Mouse (Mus musculus): ENCODE data around the gene Nr2e1. TPM values are rescaled to one million over a fixed set of nuclear protein-coding genes. Genes with fewer than 3 reads are reported as not detected.

Nr2e1 gene
- not detected in 2 replicates for total RNA-seq (2021)
- long read RNA-seq: 0 reads

DNA sequence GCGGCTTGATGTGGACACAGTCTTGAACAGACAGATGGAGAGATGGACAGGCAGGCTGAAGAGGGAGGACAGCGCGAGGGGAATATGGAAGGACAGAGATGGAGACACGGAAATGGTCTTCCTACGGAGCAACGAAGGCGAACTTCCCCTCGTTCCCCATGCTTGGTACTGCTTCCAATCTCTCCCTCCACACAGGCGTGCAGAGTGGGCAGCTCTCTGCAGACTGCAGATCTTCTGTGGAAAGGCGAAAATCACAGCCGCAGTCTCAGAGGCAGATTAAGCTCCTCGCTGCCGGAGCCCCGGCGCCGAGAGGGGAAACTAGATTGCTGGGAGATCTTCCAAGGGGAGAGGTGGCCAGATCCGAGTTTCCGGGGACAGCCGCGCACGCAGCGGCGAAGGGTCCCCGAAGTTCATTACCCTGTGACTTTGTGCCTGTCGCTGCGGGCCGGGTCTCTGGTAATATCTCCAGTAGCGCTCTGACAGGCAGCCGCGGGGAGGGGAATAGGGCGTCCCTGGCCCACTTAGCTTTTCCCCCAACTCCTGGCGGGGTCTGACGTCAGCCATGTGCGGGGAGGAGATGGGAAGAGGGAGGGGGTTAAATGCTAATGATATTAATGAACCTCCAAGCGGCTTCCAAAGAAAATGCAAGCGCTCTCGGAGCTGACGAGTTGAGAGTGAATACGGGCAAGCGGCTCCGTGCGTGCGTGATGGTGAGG, at the start of gene Nr2e1, which contains the start of gene Ostm1:
TSS of gene Nr2e1 (minus strand) at position 476 of the 716 bp plus-strand sequence.
TSS of gene Ostm1 (plus strand) at position 666 of the 716 bp plus-strand sequence.
- no peak for DNase-seq

DNA sequence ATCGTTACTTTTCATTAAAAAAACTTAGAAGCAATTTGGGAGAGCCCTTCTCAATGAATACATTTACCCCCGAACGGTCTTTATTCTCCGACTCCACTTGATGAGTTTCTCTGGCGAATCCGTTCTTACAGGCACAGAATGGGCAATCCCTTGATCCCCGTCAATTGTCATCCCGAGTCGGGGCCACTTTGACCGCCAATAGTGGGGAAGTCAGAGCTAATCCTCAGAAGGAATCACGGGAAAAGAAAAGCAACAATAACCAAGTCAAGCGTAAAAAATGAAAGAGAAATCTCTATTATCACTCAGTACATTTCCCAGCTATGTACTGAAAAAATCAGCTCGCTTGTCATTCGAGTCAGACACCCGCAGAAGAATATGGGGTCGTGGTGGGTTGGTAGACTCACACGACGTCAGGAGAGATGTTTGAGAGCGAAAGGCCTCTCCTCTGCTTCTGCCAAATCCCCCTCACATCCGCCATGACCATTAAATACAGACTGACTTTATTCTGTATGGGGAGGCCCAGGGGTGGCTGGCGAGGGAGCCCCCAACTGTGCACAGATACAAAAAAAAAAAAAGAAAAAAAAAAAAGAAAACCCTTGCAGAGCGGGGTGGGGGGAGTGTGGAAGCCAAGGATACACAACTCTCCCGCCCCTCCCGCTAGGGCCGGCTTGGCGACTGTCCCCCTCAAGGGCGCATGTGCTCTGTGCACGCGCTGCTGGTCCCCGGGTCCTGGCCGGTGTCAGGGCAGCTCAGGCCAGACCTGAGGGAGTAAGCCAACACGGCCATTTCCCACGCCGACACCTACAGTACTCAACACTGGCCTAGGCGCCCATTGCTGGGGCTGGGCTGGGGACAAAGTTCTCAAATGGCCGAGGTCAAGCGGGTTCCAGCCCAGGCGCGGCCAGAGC, 49.3 kb upstream of the Nr2e1 start:
- DNase-seq: peak; percentile 23

GRCm38 (mm10) chr10:42631754-42632452, 48.5 kb upstream of the Nr2e1 start:
- no peak for DNase-seq

DNA sequence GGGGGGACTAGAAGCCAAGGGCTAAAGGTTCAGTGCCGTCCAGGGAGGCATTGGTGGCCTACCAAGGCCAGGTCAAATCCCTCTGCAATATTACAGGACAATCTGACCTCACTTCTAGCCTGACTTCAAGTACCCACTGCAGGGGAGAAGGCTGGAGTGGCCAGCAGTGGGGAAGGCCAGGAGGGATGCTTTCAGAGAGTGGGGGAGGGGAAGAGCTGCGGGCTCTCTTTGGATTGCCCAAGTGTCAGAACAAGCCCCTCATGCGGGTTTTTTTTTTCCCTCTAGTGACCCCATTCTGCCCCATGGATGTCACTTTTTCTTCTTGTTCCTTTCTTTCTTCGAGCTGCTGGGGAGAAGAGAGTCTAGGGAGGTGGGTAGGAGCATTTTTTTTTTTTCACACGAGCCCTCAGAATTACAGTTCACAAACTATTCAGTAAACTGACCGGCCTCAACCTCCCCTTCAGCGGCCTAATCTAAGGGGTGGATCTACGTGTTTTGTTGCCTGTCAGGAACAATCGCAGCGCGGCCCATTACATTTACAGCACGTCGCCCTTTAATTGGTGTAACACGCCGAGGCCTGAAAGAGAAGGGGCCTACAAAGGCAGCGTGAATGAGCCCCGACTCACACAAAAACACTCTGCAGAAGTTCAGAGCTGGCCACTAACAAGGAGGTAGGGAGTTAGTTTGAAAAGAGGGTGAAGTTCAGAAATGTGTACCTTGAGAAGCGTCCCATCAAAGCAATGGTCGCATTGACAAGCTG, 47.3 kb upstream of the Nr2e1 start:
- no peak for DNase-seq

GRCm38 (mm10) chr10:42625907-42626306, 42.5 kb upstream of the Nr2e1 start:
- DNase-seq: no peak

GRCm38 (mm10) chr10:42618291-42618690, 34.9 kb upstream of the Nr2e1 start:
- DNase-seq: no peak

GRCm38 (mm10) chr10:42614766-42615165, 31.3 kb upstream of the Nr2e1 start:
- no peak for DNase-seq

DNA sequence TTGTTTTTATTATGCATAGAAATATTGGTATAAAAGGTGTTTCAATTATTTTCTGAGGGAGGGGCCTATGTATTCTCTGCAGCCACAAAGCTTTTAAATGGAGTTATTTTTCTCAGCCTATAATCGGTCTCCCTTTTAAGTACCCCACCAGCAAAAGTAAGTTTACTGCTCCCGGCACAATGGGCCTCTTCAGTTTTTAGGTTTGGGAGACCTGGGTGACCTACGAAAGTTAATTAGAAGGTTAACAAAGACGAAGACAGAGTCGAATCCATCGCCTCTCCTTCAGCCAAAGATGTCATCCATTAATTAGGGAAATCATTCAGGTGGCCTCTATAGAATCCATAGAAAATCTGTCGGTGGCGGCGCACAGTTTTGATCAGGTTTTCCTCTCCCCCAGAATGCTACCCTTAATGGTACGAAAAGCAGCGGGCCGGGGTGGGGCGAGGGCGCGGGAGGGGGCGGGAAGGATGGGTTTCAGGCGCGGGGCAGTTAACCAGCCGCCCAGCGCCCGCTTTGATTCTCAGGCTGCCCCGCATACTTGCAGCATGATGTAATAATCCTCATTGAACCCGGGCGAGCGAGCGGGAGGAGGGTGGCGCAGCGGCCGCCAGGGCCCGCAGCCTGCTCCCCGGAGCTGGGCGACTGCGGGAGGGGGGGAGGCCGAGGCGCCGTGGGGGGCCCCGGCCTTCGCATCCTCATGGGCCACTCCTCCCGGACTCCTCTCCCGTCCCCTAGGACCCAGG, 30.4 kb upstream of the Nr2e1 start:
- DNase-seq: peak; percentile 16

- no peak for DNase-seq
Measured at GRCm38 (mm10) chr10:42613075-42613474, 29.6 kb upstream of the Nr2e1 start.

- no peak for DNase-seq
Measured at GRCm38 (mm10) chr10:42606757-42607156, 23.3 kb upstream of the Nr2e1 start.

GRCm38 (mm10) chr10:42604874-42605273, 21.4 kb upstream of the Nr2e1 start:
- DNase-seq: no peak

GRCm38 (mm10) chr10:42601556-42601955, 18.1 kb upstream of the Nr2e1 start:
- DNase-seq: no peak

- DNase-seq: no peak
Measured at GRCm38 (mm10) chr10:42598615-42599014, 15.2 kb upstream of the Nr2e1 start.

DNA sequence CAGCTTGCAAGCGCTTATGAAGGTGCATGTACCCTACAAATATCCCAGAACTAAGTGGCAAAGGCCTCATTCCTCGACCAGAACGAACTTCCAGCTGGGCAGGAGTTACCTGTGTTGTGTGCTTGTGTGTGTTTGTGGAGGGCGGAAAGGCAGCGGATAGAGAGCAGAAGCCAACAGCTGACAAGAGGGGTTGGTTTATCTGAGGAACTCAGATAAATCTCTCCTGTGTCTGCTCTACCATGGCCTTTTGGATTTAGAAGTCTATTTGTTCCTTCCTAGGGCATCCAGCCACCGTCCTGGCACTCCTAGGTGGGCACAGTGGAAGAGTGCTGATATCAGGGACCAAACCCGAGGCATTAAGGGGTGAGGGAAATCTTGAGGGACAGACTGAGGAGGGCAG, 9.8 kb upstream of the Nr2e1 start:
- no peak for DNase-seq

DNA sequence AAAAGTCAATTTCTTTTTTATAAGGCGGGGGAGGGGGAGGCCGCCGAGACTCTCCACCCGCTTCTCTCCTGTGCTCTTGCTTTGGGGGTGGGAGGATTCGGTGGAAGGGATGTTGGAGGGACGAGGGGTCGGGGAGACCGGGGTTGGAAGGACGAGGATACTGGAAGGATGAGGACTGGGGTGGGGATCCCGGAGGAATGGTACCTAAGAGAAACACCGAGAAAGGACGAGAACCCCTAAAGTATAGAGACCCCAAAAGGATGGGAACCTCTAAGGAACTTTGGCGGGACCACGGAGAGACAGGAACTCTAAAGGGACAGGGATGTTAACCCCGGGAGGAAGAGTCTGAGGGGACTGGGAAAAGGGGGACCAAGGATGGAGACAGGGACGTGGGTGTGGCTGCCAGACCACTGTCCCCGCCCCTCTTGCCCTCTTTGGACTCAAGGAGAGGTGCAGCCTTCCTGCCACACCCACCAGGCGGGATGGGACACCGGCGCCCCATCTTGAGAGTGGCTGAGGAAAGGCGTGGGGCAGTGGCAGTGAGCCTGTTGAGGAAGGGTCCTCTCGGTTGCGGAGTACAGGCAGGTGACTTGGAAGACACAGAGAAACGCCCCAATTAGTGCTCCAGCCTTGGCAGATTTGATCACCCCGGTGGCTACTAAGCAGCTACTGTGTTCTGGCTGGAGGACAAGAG, 8.7 kb upstream of the Nr2e1 start:
- DNase-seq: no peak

- no peak for DNase-seq
Measured at GRCm38 (mm10) chr10:42591185-42591992, 8.0 kb upstream of the Nr2e1 start.

GRCm38 (mm10) chr10:42590261-42591184, 7.1 kb upstream of the Nr2e1 start:
- DNase-seq: no peak

DNA sequence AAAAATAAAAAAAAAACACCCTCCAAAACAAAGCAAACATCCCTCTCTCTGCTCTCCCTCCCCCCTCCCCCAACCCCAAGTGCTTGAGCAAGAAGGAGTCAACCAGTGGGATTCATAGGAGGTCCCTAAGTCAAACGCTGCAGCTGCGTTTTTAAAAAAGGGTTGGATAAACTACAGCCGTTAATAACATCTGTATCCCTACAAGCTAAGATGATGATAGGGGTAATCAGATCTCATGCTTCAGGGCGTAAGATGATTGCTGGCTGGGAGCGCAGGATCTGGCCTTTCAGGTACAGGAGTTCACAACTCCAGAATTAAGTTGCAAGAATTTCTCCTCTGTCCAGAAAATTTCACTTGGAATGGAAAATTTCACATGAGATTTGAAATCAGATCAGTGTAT, 6.1 kb upstream of the Nr2e1 start:
- no peak for DNase-seq

All from adrenal gland, postnatal 25 days (tissue).